Mouse (Mus musculus): ENCODE measurements around the gene E4f1.

E4f1 gene

DNA sequence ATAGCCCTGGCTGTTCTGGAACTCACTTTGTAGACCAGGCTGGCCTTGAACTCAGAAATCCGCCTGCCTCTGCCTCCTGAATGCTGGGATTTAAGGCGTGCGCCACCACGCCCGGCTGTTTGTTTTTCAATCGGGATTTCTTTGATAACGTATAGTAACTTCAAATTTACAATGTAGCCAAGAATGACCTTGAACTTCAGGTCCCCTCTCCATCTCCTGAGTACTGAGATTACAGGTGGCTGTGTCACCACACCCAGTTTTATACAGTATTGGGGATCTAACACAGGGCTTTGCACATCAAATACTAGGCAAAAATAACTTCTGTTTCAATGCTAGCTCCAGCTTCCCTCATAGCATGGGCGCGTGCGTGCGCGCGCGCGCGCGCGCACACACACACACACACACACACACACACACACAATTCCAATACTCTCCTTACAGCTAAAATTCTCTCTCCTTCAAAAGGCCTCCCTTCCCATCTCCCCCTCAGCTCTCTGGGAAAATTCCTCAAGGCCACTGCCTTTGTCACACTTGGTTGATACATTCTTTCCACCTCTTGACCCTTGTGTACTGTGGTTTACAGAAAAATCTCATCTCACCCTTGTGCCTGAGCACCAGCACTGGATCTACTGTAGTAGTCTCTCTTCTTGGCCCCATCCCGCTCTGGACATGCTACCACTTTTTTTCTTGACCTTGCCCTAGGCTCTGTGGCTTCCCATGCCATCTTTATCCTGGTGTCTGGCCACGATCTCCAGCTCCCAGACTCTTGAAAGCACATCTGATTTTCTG is 11.1 kb upstream of the E4f1 start:
- peak; percentile 69 for DNase-seq (ENCODE audit: low spot score)

DNA sequence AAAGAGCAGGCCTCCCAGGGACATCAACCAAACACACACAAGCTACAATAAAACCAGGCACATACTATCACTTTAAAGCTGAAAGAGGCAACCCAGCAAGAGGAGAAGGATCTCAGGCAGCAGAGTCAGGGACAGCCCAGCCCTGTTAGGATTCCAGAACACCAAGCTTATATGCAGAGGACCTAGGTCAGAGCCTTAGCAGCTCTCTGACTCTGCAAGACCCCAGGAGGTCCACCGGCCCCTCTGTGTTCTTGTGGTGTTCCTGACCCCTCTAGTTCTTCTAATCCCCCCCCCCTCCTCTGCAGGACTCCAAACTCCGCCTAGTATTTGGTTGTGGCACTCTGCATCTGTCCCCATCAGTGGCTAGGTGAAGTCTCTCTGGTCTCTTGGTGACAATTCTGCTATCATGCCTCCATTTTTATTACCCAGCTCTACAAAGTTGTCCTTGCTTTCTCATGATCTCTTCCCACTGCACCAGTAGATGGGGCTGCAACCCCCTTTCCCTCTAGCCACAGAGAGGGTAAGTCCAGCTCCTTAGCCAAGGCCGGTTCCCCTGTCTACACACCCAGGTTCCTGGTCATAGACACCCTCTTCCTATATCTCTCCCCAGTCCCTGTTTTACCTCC is 10.2 kb upstream of the E4f1 start:
- peak; percentile 12 for DNase-seq (ENCODE audit: low spot score)

DNA sequence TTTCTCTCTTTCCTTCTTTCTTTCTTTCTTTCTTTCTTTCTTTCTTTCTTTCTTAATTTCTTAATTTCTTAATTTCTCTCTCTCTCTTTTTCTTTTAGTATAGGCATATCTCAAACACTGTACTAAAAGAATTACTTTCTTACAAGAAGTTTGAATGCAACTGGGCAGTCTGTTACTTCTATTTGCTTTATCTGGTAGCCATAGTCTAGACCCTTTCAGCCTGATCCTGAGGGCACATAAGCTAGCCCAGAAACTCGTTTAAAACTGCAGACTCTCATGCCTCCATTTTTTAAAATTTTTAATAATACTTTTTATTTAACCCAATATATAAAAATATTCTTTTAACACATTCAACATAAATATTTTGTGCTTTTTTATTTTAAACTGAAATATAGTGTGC is 9.3 kb upstream of the E4f1 start:
- no peak for DNase-seq (ENCODE audit: low spot score)

DNA sequence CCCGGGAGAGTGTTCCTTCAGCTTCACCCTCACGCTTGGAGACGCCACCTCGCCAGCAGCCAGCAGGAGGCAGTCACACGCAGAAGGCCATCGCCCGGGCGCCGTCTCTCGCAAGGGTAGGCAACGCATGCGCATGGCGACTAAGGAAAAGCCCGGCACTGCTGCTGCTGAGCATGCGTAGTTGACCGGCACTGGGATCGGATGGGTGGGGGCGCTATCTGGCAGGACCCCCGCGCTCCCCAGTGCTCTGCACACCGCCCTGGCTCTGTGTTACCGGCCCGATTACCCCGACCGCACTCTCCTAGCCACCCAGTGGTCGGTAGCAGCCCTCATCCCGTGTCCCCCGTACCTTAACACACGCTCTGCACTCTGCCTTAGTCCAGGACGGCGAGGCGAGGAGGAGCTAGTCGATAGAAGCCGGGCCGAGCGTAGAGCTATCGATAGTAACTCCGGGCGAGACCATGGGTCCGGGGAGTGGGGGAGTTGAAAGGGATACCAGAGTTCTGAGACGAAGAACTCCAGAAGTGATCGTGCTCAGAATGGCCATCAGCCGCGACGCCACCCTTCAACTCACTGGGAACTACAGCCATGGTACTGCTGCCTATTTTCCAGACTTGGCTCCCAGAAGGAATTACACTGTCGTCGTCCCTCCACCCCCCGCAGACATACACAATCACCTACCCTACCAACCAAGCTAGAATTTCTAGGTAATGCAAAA is 8.7 kb upstream of the E4f1 start, which contains the start of gene Mlst8:
Mlst8 (minus strand) TSS at position 416 of the 718 bp plus-strand sequence.
- peak; percentile 95 for DNase-seq (ENCODE audit: low spot score)

DNA sequence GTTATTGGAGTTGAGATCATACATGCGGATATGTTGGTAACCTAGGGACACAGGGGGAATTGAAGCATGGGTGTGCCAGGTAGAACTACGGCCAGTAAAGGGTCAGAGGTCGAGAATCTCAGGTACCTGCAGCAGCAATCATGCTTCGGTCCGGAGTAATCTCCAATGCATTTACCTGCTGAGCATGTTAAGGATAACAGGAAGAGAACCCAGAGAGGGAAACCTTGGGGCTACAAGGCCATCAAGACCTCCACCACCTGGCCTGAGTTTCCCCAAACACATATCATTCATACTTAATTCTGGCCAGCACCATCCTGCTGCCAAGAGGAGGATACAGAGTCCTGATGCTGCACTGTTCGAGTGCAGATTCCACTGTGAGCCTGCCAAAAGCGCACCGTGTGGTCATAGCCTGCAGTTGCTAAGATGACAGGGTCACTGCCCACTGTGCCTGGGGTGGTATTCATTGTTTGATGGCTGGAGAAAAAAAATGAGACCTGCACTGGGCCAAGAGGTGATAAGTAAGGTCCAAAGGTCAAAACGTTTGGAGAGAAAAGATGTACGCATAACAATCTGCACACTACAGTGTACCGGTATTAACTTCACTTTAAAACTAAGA is 8.0 kb upstream of the E4f1 start:
- DNase-seq (ENCODE audit: low spot score), result peak; percentile 28

DNA sequence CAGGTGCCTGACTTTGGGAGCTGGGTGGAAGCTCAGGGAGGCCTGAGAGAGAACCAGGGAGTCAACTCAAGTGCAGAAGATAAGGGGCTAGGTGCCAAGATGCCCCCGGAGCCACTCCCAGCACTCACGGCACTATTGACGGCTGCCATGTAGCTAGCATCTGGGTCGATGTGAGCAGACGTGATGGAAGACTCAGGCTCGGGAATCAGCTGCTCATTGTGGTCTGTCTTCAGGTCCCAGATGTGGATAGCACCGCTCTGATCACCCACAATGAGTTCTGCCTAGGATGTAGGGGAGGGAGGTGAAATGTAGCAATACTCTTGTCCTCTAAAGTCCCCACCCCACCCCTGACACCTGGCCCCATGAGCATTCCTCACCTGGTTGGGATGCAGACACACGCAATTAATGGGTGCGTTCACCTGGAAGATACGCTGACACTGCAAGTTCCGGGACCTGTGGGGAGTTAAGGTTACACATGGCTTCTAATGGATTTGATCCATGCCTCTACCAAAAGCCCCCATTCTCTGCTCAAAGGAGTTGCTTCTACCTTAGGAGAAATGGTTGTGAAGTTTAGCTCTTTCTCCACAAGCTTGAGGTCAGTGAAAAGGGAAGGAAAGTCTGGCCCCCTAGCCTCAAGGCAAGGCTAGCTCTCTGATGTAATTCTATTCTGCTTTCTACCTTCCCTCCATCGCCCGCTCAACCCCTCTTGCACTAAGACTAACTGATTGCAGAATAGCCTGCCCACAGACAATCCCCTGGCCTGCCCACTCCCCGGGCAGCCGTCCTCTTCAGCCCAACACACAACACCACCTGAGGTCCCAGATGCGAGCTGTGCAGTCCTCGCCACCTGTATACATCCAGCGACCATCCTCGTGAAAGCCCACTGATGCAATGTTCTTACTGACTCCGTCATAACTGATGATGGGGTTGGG is 7.2 kb upstream of the E4f1 start:
- DNase-seq (ENCODE audit: low spot score), result peak; percentile 14

DNA sequence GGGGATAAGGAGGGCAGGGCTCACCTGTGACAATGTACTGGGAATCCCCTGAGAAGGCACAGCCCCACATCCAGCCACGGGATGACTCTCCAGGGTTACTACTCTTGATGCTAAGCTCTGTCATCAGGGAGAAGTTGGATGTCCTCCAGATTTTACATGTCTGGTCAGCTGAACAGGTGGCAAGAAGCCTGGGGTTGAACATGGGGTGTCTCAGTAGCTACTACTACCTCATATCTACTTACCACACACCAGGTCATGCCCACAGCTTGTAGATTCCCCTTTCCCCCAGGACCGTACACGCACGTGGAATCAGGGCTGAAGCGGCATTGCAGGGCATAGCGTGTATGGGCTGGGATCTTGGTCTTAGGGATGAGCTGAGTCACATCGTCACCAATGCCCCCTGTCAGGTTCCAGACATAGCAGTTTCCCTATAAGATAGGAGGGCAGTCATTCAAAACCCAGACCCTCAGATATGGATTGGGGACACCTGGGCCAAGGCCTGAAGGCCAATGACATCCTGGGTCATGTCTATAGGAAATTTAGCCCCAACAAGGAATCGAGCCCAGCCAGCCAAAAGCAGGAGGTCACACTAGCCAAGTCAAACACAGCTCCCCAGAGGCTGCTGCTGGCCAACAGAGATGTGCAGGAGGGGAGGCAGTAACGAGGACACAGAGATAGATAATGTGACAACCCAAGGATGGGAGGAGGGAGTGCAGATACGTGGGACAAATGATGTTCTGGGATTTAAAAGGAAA is 6.1 kb upstream of the E4f1 start:
- no peak for DNase-seq (ENCODE audit: low spot score)

DNA sequence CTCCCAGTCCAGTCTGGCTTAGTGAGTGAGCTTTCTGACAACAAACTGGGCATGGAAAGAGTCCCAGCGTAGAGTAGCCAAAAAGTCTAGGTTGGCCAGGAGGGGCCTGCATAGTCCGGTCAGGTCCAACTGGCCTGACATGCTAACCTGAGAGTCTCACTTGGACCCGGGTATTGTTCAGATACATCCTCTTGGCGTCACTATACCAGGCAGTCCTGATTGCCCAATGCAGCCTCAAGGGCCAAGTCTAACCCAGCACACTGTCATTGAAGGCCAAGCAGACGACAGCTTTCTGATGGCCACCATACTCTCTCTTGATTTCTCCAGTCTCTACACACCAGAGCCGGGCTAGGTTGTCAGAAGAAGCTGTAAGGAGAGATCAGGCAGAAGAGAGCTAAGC is 5.5 kb upstream of the E4f1 start:
- DNase-seq (ENCODE audit: low spot score), result no peak

DNA sequence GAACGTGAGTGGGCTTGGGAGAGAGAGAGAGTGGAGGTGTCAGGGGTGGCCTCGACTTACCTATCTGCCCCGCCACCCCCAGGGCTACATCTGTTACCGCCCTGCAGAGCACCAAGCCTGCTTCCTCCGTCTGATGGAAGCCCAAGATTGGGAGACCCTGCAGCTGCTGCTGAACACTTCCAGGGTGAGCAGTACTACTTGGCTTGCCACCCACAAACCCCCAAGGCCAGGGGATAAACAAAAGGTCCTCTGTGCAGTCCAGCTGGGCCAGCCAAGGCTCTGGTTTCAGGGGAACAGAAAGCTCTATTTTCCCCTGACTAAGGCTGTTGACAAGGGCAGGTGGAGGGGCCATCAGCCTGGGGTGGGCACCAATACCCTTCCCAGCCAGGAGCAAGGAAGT is 4.4 kb upstream of the E4f1 start:
- DNase-seq (ENCODE audit: low spot score), result peak; percentile 62

DNA sequence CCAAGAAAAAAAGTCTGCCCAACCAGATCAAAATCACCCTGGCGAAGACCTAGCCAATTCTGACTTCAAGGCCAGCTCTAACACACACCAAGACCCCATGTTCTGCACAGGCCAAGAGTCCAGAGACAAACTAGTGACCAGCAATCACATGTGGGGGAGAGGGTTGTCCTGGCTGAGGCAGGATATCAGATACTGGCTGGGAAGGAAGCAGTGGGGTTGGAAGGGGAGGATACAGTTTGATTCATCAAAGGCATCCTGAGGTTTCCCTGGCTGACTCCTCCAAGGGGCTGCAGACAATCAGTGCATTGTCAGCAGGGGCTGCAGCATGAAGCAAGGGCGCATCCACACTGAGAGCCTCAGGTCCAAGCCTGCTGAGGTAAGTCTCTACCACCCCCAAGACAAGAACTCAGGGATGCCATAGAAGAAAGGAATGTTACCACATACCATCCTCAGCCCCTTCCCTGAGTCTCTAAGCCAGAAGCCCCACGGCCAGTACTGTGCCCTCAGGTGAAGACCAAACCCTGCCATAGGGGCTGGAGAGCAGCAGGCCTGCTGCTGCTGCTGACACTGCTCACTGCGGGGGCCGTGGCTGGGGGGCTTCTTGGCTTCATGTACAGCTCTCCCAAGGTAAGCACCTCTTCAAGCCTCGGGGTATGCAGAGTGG is 3.6 kb upstream of the E4f1 start, which contains the start of gene Bricd5:
Bricd5 (plus strand) TSS at position 273 of the 664 bp plus-strand sequence.
- peak; percentile 66 for DNase-seq (ENCODE audit: low spot score)

DNA sequence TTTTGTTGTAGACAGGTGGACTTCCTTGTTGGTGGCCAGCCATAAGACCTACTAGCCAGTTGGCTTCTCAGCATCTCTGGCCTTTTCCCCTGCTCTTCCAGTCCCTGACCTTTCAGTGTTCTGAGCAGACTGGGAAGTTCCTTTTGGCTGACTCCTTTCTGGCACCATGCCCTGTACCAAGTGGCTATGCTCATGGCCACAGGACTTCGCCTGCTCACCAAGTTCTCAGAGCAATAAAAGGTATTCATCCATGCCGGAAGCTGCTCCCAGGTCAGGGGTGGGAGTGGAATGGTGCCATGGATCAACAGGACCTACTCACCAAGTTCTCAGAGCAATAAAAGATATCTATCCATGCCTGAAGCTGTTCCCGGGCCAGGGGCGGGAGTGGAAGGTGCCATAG is 2.4 kb upstream of the E4f1 start:
- DNase-seq (ENCODE audit: low spot score), result peak; percentile 75

DNA sequence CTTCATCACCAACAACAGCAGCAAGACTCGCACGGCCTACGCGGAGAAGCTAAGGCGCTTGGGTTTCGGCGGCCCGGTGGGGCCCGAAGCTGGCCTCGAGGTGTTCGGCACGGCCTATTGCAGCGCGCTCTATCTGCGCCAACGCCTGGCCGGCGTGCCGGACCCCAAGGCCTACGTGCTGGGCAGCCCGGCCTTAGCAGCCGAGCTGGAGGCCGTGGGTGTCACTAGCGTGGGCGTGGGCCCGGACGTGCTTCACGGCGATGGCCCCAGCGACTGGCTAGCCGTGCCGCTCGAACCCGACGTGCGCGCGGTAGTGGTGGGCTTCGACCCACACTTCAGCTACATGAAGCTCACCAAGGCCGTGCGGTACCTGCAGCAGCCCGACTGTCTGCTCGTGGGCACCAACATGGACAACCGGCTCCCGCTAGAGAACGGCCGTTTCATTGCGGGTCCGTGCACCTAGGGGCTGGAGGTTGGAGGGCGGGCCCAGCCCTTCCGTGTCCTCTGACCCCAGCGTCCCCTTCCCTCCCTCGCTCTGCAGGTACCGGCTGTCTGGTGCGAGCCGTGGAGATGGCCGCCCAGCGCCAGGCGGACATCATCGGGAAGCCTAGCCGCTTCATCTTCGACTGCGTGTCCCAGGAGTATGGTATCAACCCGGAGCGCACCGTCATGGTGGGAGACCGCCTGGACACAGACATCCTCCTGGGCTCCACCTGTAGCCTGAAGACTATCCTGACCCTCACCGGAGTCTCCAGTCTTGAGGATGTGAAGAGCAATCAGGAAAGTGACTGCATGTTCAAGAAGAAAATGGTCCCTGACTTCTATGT is 801 bp upstream of the E4f1 start:
- DNase-seq (ENCODE audit: low spot score), result peak; percentile 77

DNA sequence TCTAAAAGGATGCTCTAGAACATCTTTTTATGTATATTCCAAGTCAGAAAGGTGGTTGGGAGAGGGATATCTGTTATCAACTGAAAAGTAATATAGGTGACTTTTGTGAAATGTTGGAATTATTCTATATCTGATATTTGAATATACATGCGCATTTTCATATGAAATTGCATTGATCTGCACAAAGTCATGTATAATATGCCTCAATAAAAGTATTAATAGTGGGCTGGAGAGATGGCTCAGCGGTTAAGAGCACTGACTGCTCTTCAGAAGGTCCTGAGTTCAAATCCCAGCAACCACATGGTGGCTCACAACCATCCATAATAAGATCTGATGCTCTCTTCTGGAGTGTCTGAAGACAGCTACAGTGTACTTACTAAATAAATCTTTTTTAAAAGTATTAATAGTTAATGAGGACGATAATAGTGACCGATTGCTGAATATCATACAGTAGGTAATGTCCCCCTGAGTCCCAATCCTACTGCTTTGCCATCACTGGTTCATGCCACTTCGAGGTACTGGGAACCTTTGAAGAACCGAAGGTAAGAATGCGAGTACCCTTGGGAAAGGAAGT is 690 bp downstream of the E4f1 start:
- DNase-seq (ENCODE audit: low spot score), result no peak

DNA sequence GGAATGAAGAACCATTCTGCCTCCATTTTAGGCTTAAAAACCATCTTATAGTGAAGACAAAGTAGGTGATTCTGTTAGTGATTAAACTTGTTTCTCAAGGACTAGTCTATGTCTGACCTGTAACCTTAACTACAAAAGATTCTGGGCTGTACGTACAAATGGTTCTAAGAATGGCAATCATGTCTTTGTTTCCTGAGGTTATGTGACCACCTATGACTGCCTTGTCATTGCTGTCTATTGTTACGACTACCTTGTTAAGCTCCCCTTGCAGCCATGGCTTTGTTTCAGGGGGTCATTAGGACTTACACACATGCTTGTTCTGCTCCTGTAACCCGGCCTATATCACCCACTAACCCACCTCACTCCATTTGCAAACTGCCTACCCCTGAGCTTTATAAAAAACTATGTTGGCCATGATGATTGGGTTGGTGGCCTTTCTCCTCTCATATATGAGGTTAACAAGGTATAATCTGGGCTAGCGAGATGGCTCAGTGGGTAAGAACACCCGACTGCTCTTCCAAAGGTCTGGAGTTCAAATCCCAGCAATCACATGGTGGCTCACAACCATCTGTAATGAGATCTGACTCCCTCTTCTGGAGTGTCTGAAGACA is 1.4 kb downstream of the E4f1 start:
- DNase-seq (ENCODE audit: low spot score), result no peak

DNA sequence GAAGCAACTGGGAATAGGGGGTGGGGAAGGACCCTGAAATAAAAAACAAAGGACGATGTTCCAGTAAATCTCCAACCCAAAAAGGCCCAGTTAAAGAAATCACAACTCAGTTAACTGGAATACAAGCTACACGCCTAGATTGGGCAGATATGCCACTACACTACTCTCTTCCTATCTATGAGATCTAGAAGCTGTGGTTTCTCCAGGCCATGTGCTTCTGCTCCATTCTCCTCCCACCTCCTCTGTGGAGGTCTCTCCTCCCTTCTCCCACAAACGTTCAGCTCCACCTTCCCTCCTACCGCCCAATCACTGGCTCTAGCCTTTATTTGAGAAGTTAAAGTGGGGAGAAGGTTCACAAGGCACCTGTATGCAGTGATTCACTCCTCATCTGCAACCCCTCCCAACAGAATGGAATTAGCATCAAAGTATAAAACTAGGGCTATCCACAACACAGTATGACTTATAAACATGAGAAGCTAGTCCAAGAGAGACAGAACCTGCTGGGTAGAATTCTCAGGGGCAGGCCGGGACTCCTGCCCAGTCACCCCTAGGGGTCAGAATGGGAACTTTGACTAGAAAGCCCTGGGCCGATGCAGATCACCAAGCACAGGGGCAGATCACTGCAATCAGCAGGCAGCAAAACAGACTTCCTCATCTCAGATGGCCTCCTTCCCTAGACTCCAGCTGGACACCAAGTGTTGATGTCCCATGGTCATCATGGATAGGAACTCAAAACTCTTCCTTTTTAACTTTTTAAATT is 6.6 kb downstream of the E4f1 start:
- DNase-seq (ENCODE audit: low spot score), result peak; percentile 6

DNA sequence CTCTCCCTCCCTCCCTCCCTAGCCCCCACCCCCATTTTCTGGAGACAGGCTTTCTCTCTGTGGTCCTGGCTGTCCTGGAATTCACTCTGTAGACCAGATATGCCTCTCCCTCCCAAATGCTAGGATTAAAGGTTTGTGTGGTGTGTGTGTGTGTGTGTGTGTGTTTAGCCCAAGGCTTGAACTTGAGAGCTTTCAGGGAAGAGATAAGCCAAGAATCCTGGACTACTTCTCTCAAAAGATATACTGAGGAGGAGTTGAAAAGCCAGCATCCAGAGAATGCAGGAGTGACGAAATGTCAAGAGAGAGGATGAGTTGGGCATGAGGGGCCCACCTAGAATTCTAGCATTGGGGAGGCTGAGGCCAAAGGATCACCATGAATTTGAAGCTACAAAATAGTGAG is 7.2 kb downstream of the E4f1 start:
- DNase-seq (ENCODE audit: low spot score), result no peak

DNA sequence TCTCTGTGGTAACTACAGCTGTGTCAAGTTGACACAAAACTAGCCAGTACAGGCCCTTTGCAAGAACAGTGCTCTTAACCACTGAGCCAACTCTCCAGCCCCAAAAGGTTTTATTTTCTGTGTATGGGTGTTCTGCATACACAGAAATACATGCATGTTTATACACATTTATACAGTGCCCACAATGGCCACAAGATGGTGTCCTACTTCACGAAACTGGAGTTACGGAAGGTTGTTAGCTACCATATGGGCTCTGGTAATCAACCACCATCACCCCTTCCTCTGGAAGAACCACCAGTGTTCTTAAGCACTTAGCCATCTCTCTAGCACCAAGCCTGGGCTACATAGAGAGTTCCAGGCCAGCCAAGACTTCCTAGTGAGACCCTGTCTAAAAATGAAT is 8.5 kb downstream of the E4f1 start:
- no peak for DNase-seq (ENCODE audit: low spot score)

Data from testis, postnatal 14 days (tissue).